Mouse (Mus musculus): ENCODE results near the gene Fam126b.
"Not testable (repeated sequence)": the region's sequence is repeated elsewhere in the genome, so short reads cannot be mapped to it uniquely, and the experiment has no call there.

Fam126b gene

GRCm38 (mm10) chr1:58586171-58586997 is at the start of gene Fam126b, which contains the start of gene Ndufb3:
TSS of gene Fam126b (minus strand) at chr1:58586323.
TSS of gene Ndufb3 (plus strand) at chr1:58586384.
- DNase-seq (ENCODE audit: low spot score in 2 of 2): peak; percentile 83 to 86

GRCm38 (mm10) chr1:58628847-58629246 is 42.7 kb upstream of the Fam126b start:
- DNase-seq (ENCODE audit: low spot score in 2 of 2): not testable (repeated sequence)

- DNase-seq (ENCODE audit: low spot score in 2 of 2): no peak
Observed at GRCm38 (mm10) chr1:58621996-58622748, 36.0 kb upstream of the Fam126b start.

- no peak for DNase-seq (ENCODE audit: low spot score in 2 of 2)
Observed at GRCm38 (mm10) chr1:58621251-58621650, 35.1 kb upstream of the Fam126b start.

- DNase-seq (ENCODE audit: low spot score in 2 of 2): no peak
Observed at GRCm38 (mm10) chr1:58618766-58619165, 32.6 kb upstream of the Fam126b start.

- DNase-seq (ENCODE audit: low spot score in 2 of 2): no peak
Observed at GRCm38 (mm10) chr1:58617978-58618668, 32.0 kb upstream of the Fam126b start.

GRCm38 (mm10) chr1:58617076-58617475 is 31.0 kb upstream of the Fam126b start:
- DNase-seq (ENCODE audit: low spot score in 2 of 2): no peak

- DNase-seq (ENCODE audit: low spot score in 2 of 2): no peak
Observed at GRCm38 (mm10) chr1:58616176-58616575, 30.1 kb upstream of the Fam126b start.

- no peak for DNase-seq (ENCODE audit: low spot score in 2 of 2)
Observed at GRCm38 (mm10) chr1:58615146-58615545, 29.0 kb upstream of the Fam126b start.

- DNase-seq (ENCODE audit: low spot score in 2 of 2): peak in 1 of 2 experiments; percentile 15
Observed at GRCm38 (mm10) chr1:58614424-58614823, 28.3 kb upstream of the Fam126b start.

- DNase-seq (ENCODE audit: low spot score in 2 of 2): peak in 1 of 2 experiments; percentile 27
Observed at GRCm38 (mm10) chr1:58613786-58614185, 27.7 kb upstream of the Fam126b start.

- DNase-seq (ENCODE audit: low spot score in 2 of 2): no peak
Observed at GRCm38 (mm10) chr1:58610611-58611010, 24.5 kb upstream of the Fam126b start.

- no peak for DNase-seq (ENCODE audit: low spot score in 2 of 2)
Observed at GRCm38 (mm10) chr1:58610166-58610565, 24.0 kb upstream of the Fam126b start.

- not testable (repeated sequence) for DNase-seq (ENCODE audit: low spot score in 2 of 2)
Observed at GRCm38 (mm10) chr1:58609591-58609990, 23.5 kb upstream of the Fam126b start.

- DNase-seq (ENCODE audit: low spot score in 2 of 2): no peak
Observed at GRCm38 (mm10) chr1:58603738-58604137, 17.6 kb upstream of the Fam126b start.

GRCm38 (mm10) chr1:58602681-58603080 is 16.6 kb upstream of the Fam126b start:
- DNase-seq (ENCODE audit: low spot score in 2 of 2): no peak

GRCm38 (mm10) chr1:58587491-58587890 is 1.4 kb upstream of the Fam126b start:
- DNase-seq (ENCODE audit: low spot score in 2 of 2): no peak

- DNase-seq (ENCODE audit: low spot score in 2 of 2): peak; percentile 10 to 14
Observed at GRCm38 (mm10) chr1:58585373-58586170, 551 bp downstream of the Fam126b start.

GRCm38 (mm10) chr1:58584271-58584670 is 1.9 kb downstream of the Fam126b start:
- no peak for DNase-seq (ENCODE audit: low spot score in 2 of 2)

GRCm38 (mm10) chr1:58582611-58583010 is 3.5 kb downstream of the Fam126b start:
- DNase-seq (ENCODE audit: low spot score in 2 of 2): no peak

GRCm38 (mm10) chr1:58579179-58579578 is 6.9 kb downstream of the Fam126b start:
- no peak for DNase-seq (ENCODE audit: low spot score in 2 of 2)
